Mouse (Mus musculus) hindbrain, embryonic 10.5 days (tissue): ENCODE data around the gene Sarm1. TPM values are rescaled to one million over a fixed set of nuclear protein-coding genes. Genes with fewer than 3 reads are reported as not detected.
"Not testable (repeated sequence)": the region's sequence is repeated elsewhere in the genome, so short reads cannot be mapped to it uniquely, and the experiment has no call there.

ENCODE experiments used
- DNase-seq: peaks from one replicate; pipeline ENCODE4 v3.0.0-alpha.2; 2017; ENCODE audit warnings: low spot score
- H3K27ac ChIP-seq: fragments of 300-500 bp; sonication (generic); 2 replicates; pipeline ENCODE4 v1.5.1; 2016; ENCODE audit warnings: mild to moderate bottlenecking, moderate library complexity
- H3K27me3 ChIP-seq: fragments of 300-500 bp; sonication (generic); 2 replicates; pipeline ENCODE4 v1.6.1; 2016; ENCODE audit warnings: mild to moderate bottlenecking; ENCODE audit not compliant: poor library complexity, insufficient read depth, severe bottlenecking
- H3K36me3 ChIP-seq: fragments of 300-500 bp; sonication (generic); 2 replicates; pipeline ENCODE4 v1.6.1; 2016; ENCODE audit warnings: mild to moderate bottlenecking, moderate library complexity
- H3K4me1 ChIP-seq: fragments of 300-500 bp; sonication (generic); replicated peaks from 2 replicates; pipeline ENCODE4 v1.6.1; 2016; ENCODE audit warnings: mild to moderate bottlenecking
- H3K4me3 ChIP-seq: fragments of 300-500 bp; sonication (generic); 2 replicates; pipeline ENCODE4 v1.5.1; 2016; ENCODE audit warnings: mild to moderate bottlenecking, moderate library complexity
- H3K9me3 ChIP-seq: fragments of 300-500 bp; sonication (generic); 2 replicates; pipeline ENCODE4 v1.6.1; 2016; ENCODE audit warnings: mild to moderate bottlenecking, moderate library complexity
- WGBS: fragments of 180-500 bp; shearing (Covaris S2); methylation state at CpG from one replicate; pipeline ENCODE4 v1.1.7; 2016; 5-methylcytosine and 5-hydroxymethylcytosine counted together
- polyA plus RNA-seq: library from polyadenylated mRNA; unstranded; fragments of >200 nt; fragmentation: Nextera tagmentation; extraction: Ambion mirVana; gene quantifications from 2 replicates; pipeline ENCODE4 v1.2.1, GENCODE M21; 2016

Sarm1 gene
- polyA plus RNA-seq: 11.2 and 20.8 TPM in 2 replicates

- peak within 1 kb of the TSS; percentile 76 for H3K27ac ChIP-seq
Observed at GRCm38 (mm10) chr11:78497544-78498522, at the start of gene Sarm1. TSS of gene Sarm1 (minus strand) at chr11:78497754.

GRCm38 (mm10) chr11:78545181-78545580 lies 47.6 kb upstream of the Sarm1 start:
- Histone ChIP-seq H3K4me3 (no peak overlapping the region), H3K36me3 (peaks cover 59% of the 10 kb centered on the region), H3K9me3 (no peaks in the 10 kb centered on the region), H3K27ac (no peak overlapping the region), H3K27me3 (no peaks in the 10 kb centered on the region), H3K4me1 (peaks cover 27% of the 10 kb centered on the region)
- no peak for DNase-seq
- 77% methylated on average over 8 of the region's 8 CpGs for WGBS

More at GRCm38 (mm10) chr11:78497544-78498522, at the start of gene Sarm1:
- WGBS: 3% methylated on average over 36 of the region's 36 CpGs
- DNase-seq: peak; percentile 96
- Histone ChIP-seq H3K4me1 (peaks cover 46% of the 10 kb centered on the region), H3K9me3 (no peaks in the 10 kb centered on the region), H3K4me3 (peak within 1 kb of the TSS; percentile 64), H3K27me3 (peaks cover 68% of the 10 kb centered on the region), H3K36me3 (no peaks in the 10 kb centered on the region)

- DNase-seq: no peak
- peaks cover 21% of the 10 kb centered on the region for H3K4me1 ChIP-seq
- H3K36me3 ChIP-seq: peaks cover 65% of the 10 kb centered on the region
- H3K4me3 ChIP-seq: no peak overlapping the region
- no peaks in the 10 kb centered on the region for H3K27me3 ChIP-seq
- H3K27ac ChIP-seq: no peak overlapping the region
- H3K9me3 ChIP-seq: no peaks in the 10 kb centered on the region
- WGBS: 94% methylated on average over 7 of the region's 7 CpGs
Observed at GRCm38 (mm10) chr11:78544449-78545111, 47.0 kb upstream of the Sarm1 start.

- peaks cover 14% of the 10 kb centered on the region for H3K4me1 ChIP-seq
- no peak for DNase-seq
- peaks cover 67% of the 10 kb centered on the region for H3K36me3 ChIP-seq
- H3K9me3 ChIP-seq: no peaks in the 10 kb centered on the region
- no peaks in the 10 kb centered on the region for H3K27me3 ChIP-seq
- no peak overlapping the region for H3K4me3 ChIP-seq
- no peak overlapping the region for H3K27ac ChIP-seq
- WGBS: 89% methylated on average over 3 of the region's 3 CpGs
Observed at GRCm38 (mm10) chr11:78540358-78540757, 42.8 kb upstream of the Sarm1 start.

- Histone ChIP-seq H3K27me3 (no peaks in the 10 kb centered on the region), H3K4me3 (peak overlapping the region; percentile 88), H3K4me1 (peaks cover 25% of the 10 kb centered on the region), H3K9me3 (no peaks in the 10 kb centered on the region), H3K36me3 (peaks cover 45% of the 10 kb centered on the region), H3K27ac (peak overlapping the region; percentile 93)
- no peak for DNase-seq
- WGBS: 3% methylated on average over 14 of the region's 14 CpGs
Observed at GRCm38 (mm10) chr11:78536690-78537084, 39.1 kb upstream of the Sarm1 start.

GRCm38 (mm10) chr11:78536080-78536689 lies 38.6 kb upstream of the Sarm1 start, which contains the start of the genes Tnfaip1 and Ift20:
TSS of gene Tnfaip1 (minus strand) at chr11:78536332.
TSS of gene Ift20 (plus strand) at chr11:78536361.
- Histone ChIP-seq H3K27ac (peak within 1 kb of the TSS; percentile 93), H3K9me3 (no peaks in the 10 kb centered on the region), H3K36me3 (peaks cover 44% of the 10 kb centered on the region), H3K4me3 (peak within 1 kb of the TSS; percentile 88), H3K27me3 (no peaks in the 10 kb centered on the region), H3K4me1 (peaks cover 25% of the 10 kb centered on the region)
- under 1% methylated on average over 52 of the region's 52 CpGs for WGBS
- peak; percentile 99 for DNase-seq

GRCm38 (mm10) chr11:78535376-78536079 lies 38.0 kb upstream of the Sarm1 start:
- H3K4me1 ChIP-seq: peaks cover 25% of the 10 kb centered on the region
- H3K9me3 ChIP-seq: no peaks in the 10 kb centered on the region
- peaks cover 44% of the 10 kb centered on the region for H3K36me3 ChIP-seq
- 2% methylated on average over 23 of the region's 23 CpGs for WGBS
- H3K4me3 ChIP-seq: peak overlapping the region; percentile 88
- peak; percentile 38 for DNase-seq
- peak overlapping the region; percentile 93 for H3K27ac ChIP-seq
- no peaks in the 10 kb centered on the region for H3K27me3 ChIP-seq

- Histone ChIP-seq H3K27ac (no peak overlapping the region), H3K9me3 (no peaks in the 10 kb centered on the region), H3K27me3 (no peaks in the 10 kb centered on the region), H3K36me3 (peaks cover 44% of the 10 kb centered on the region), H3K4me3 (peak overlapping the region; percentile 88), H3K4me1 (peaks cover 25% of the 10 kb centered on the region)
- no peak for DNase-seq
- 93% methylated on average over 4 of the region's 4 CpGs for WGBS
Observed at GRCm38 (mm10) chr11:78534516-78534915, 37.0 kb upstream of the Sarm1 start.

GRCm38 (mm10) chr11:78531515-78531914 lies 34.0 kb upstream of the Sarm1 start:
- not testable (repeated sequence) for H3K9me3 ChIP-seq, H3K4me3 ChIP-seq, H3K27me3 ChIP-seq, H3K27ac ChIP-seq, DNase-seq
- WGBS: 95% methylated on average over 10 of the region's 10 CpGs
- H3K36me3 ChIP-seq: peaks cover 61% of the 10 kb centered on the region
- peaks cover 13% of the 10 kb centered on the region for H3K4me1 ChIP-seq

GRCm38 (mm10) chr11:78531046-78531445 lies 33.5 kb upstream of the Sarm1 start:
- Histone ChIP-seq H3K36me3 (peaks cover 66% of the 10 kb centered on the region), H3K9me3 (no peaks in the 10 kb centered on the region), H3K27ac (no peak overlapping the region), H3K4me1 (peaks cover 12% of the 10 kb centered on the region), H3K4me3 (no peak overlapping the region), H3K27me3 (no peaks in the 10 kb centered on the region)
- WGBS: 85% methylated on average over 6 of the region's 6 CpGs
- DNase-seq: no peak

GRCm38 (mm10) chr11:78530001-78530400 lies 32.4 kb upstream of the Sarm1 start:
- no peaks in the 10 kb centered on the region for H3K27me3 ChIP-seq
- H3K36me3 ChIP-seq: peaks cover 76% of the 10 kb centered on the region
- H3K4me3 ChIP-seq: no peak overlapping the region
- WGBS: 93% methylated on average over 12 of the region's 12 CpGs
- peaks cover 8% of the 10 kb centered on the region for H3K4me1 ChIP-seq
- DNase-seq: no peak
- no peaks in the 10 kb centered on the region for H3K9me3 ChIP-seq
- H3K27ac ChIP-seq: no peak overlapping the region

GRCm38 (mm10) chr11:78528714-78529113 lies 31.2 kb upstream of the Sarm1 start:
- peaks cover 85% of the 10 kb centered on the region for H3K36me3 ChIP-seq
- no peaks in the 10 kb centered on the region for H3K27me3 ChIP-seq
- H3K4me3 ChIP-seq: no peak overlapping the region
- no peaks in the 10 kb centered on the region for H3K4me1 ChIP-seq
- no peaks in the 10 kb centered on the region for H3K9me3 ChIP-seq
- no peak overlapping the region for H3K27ac ChIP-seq
- WGBS: 85% methylated on average over 9 of the region's 9 CpGs
- DNase-seq: no peak
